Mouse (Mus musculus) forebrain, embryonic 14.5 days (tissue): ENCODE measurements around the gene Tpst2. TPM values are rescaled to one million over a fixed set of nuclear protein-coding genes. Genes with fewer than 3 reads are reported as not detected.

Experiments used
- ATAC-seq: fragments of 200-750 bp; cut with Nextera tagmentation; 2 replicates; pipeline ENCODE4 v1.8.0; 2017; ENCODE audit warnings: mild to moderate bottlenecking, moderate library complexity
- DNase-seq: peaks from one replicate; pipeline ENCODE4 v3.0.0-alpha.2; 2015; ENCODE audit warnings: low spot score
- H3K27ac ChIP-seq: fragments of 300-500 bp; sonication (generic); 2 replicates; pipeline ENCODE4 v1.5.1; 2014; ENCODE audit warnings: low read depth, mild to moderate bottlenecking, control low read depth, low read length, moderate library complexity
- H3K27me3 ChIP-seq: fragments of 300-500 bp; sonication (generic); replicated peaks from 2 replicates; pipeline ENCODE4 v1.6.1; 2014; ENCODE audit warnings: low read length, control low read depth, mixed read lengths; ENCODE audit not compliant: control insufficient read depth, insufficient read depth
- H3K36me3 ChIP-seq: fragments of 300-500 bp; sonication (generic); 2 replicates; pipeline ENCODE4 v1.6.1; 2014; ENCODE audit warnings: low read length, control low read depth; ENCODE audit not compliant: control insufficient read depth, insufficient read depth
- H3K4me1 ChIP-seq: fragments of 300-500 bp; sonication (generic); 2 replicates; pipeline ENCODE4 v1.6.1; 2014; ENCODE audit warnings: antibody characterized with exemption, low read length, control low read depth; ENCODE audit not compliant: control insufficient read depth, insufficient read depth
- H3K4me2 ChIP-seq: fragments of 300-500 bp; sonication (generic); 2 replicates; pipeline ENCODE4 v1.6.1; 2014; ENCODE audit warnings: mild to moderate bottlenecking, control low read depth, low read length
- H3K4me3 ChIP-seq: fragments of 300-500 bp; sonication (generic); 2 replicates; pipeline ENCODE4 v1.5.1; 2014; ENCODE audit warnings: low read depth, low read length, control low read depth
- H3K9ac ChIP-seq: fragments of 300-500 bp; sonication (generic); 2 replicates; pipeline ENCODE4 v1.6.1; 2014; ENCODE audit warnings: mild to moderate bottlenecking, low read length, control low read depth, moderate library complexity
- H3K9me3 ChIP-seq: fragments of 300-500 bp; sonication (generic); replicated peaks from 2 replicates; pipeline ENCODE4 v1.6.1; 2016; ENCODE audit warnings: low read length, control low read depth, mixed read lengths; ENCODE audit not compliant: control insufficient read depth
- WGBS: fragments of 180-500 bp; shearing (Covaris S2); extraction: QIAGEN DNeasy Blood & Tissue Kit; methylation state at CpG from one replicate; pipeline ENCODE4 v1.1.7; 2014; 5-methylcytosine and 5-hydroxymethylcytosine counted together
- polyA plus RNA-seq: library from polyadenylated mRNA; unstranded; fragments of >200 nt; fragmentation: Nextera tagmentation; extraction: Ambion mirVana; gene quantifications from 2 replicates; pipeline ENCODE4 v1.2.1, GENCODE M21; 2014

The Tpst2 gene
- polyA plus RNA-seq, 1 experiment from 2014 or later, result 29.5 TPM

- no peaks in the 10 kb centered on the region for H3K4me1 ChIP-seq
- no peaks in the 10 kb centered on the region for H3K36me3 ChIP-seq
- H3K4me3 ChIP-seq, result no peak overlapping the region
- 85% methylated on average over 7 of the region's 7 CpGs for WGBS
- H3K27me3 ChIP-seq, result no peaks in the 10 kb centered on the region
- DNase-seq (no peak), ATAC-seq (no peak)
- H3K4me2 ChIP-seq, result no peak overlapping the region
- no peak overlapping the region for H3K27ac ChIP-seq
- no peak overlapping the region for H3K9ac ChIP-seq
- H3K9me3 ChIP-seq, result no peaks in the 10 kb centered on the region
These were observed 12.4 kb upstream of the Tpst2 start for GRCm38 (mm10) chr5:112264099-112264498.

DNA sequence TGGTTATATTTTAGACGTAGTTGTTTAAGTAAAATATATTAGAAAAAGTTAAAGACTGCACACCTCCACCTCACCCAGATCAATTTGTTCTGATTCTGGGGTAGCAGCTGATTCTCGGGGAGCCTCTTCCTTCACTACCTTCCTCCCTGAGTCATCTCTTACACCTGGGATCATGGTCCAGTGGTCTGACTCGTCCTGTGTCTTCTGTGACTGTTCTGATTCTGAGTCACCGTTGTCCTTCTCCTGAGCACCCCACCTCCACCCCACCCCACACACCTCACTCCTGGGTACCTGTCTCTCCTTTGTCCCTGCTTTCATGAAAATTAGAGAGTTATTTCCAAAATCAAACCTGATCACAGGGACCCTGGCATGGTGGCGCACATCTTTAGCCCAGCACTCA lies 11.4 kb upstream of the Tpst2 start:
- H3K9me3 ChIP-seq, result no peaks in the 10 kb centered on the region
- no peaks in the 10 kb centered on the region for H3K36me3 ChIP-seq
- ATAC-seq (no peak), DNase-seq (no peak)
- 91% methylated on average over 5 of the region's 5 CpGs for WGBS
- H3K4me1 ChIP-seq, result no peaks in the 10 kb centered on the region
- H3K4me3 ChIP-seq, result no peak overlapping the region
- no peaks in the 10 kb centered on the region for H3K27me3 ChIP-seq
- H3K27ac ChIP-seq, result no peak overlapping the region
- no peak overlapping the region for H3K4me2 ChIP-seq
- H3K9ac ChIP-seq, result no peak overlapping the region

- Histone ChIP-seq H3K9ac (no peak overlapping the region), H3K27ac (no peak overlapping the region), H3K4me1 (no peaks in the 10 kb centered on the region), H3K4me3 (no peak overlapping the region), H3K36me3 (no peaks in the 10 kb centered on the region), H3K4me2 (0 out of 2 replicates have a peak overlapping the region, but pooled peaks have one; percentile 8), H3K9me3 (no peaks in the 10 kb centered on the region), H3K27me3 (no peaks in the 10 kb centered on the region)
- DNase-seq (peak; percentile 29), ATAC-seq (0 out of 2 replicates have a peak, but pooled peaks have one; percentile 42)
- 8% methylated on average over 10 of the region's 10 CpGs for WGBS
These were observed 11.0 kb upstream of the Tpst2 start for GRCm38 (mm10) chr5:112265515-112265914.

DNA sequence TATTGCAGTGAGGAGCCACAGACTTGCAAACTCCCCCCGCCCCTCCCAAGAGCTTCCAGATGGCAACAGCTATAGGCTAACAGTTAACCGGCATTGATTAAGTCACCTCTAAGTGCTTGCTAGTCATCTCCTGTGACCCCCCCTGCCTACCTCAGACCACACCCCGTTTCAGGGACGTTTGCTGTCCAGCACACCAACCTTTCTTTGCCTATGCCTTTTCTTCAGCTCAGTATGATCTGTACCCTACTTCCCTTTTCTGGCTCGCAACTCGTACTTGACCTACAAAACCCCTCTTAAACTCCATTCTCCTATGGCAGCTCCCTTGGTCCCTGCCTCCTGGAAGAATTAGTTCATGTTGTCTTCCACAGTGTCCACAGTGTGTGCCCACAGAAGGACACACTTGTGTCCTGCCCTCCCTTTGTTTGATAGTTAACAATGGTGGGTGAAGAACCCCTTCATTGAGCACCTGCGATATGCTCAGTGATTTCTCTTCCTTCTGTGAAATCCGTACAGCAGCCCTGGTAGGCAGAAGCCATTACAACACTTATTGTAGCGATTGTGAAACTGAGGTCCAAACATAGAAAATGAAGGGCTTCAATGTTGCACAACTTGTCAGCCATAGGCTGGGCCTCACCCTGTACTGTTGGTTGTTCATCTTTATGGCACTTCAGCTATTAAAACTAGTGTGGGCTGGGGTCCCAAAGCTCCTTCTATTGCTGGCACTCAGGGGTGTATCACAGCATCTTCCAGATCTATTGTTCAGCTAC lies 10.3 kb upstream of the Tpst2 start:
- Histone ChIP-seq H3K4me1 (peaks cover 3% of the 10 kb centered on the region; the same call in 1 of the 2 replicates), H3K4me3 (no peak overlapping the region), H3K4me2 (0 out of 2 replicates have a peak overlapping the region, but pooled peaks have one; percentile 8), H3K9me3 (no peaks in the 10 kb centered on the region), H3K27me3 (no peaks in the 10 kb centered on the region), H3K9ac (no peak overlapping the region), H3K36me3 (no peaks in the 10 kb centered on the region), H3K27ac (no peak overlapping the region)
- ATAC-seq (no peak), DNase-seq (no peak)
- 57% methylated on average over 9 of the region's 9 CpGs for WGBS

DNA sequence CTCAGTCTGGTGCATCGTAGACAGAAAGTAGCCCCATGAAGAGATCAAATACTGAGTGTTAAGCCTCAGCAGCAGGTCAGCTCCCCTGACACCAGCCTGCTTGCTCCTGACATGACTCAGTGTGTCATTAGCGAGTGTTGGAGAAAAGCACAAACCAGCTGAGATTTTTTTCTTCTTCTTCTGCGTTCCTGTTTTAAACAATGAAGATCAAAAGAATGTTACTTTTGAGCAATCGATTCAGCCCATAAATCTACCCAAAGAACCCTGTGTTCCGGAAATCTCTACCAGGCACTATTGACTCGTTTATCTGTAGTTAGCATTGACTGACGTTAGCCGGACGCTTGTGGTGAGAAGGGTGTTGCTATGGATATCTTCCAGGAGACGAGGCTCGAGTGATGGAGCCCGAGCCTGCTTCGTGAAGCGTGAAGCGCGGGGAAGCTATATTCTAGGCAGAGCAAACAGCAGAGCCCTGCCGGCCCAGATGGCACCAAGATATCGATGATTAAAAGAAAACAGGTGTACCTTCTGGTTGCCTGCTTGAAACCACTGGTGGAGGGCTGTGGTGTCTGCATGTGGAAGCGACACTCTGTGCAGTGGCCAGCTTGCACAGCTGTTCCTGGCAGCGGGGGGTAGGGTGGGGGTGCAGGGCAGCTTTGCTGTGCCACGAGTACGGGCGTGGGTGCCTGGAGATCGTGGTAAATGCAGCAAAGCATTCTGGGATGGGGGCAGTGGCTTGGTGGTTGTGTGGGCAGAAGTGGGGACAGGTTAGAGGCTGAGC lies 5.5 kb upstream of the Tpst2 start:
- no peak overlapping the region; the same call in 1 of the 2 replicates for H3K9ac ChIP-seq

DNA sequence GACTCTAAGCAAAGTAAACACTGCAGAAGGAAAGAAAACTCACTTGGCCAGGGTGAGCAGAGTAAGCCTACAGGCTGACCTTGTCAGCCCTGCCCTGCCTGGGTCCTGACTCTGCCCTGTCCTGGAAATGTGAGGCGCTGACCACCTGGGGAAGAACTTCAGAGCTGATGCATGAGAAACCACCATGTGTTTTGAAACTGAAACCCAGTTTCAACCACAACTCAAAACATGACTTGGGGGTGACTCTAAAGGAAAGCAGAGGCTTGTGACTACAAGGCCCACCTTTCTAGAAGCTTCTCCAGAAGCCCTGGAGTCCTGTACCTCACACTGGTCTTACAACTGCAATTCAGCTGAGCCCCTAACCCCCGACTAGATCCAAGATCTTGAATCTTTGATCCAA lies 3.6 kb upstream of the Tpst2 start:
- H3K27me3 ChIP-seq, result no peaks in the 10 kb centered on the region
- WGBS, result 75% methylated on average over 2 of the region's 2 CpGs
- no peak overlapping the region for H3K9ac ChIP-seq
- no peaks in the 10 kb centered on the region for H3K36me3 ChIP-seq
- H3K4me3 ChIP-seq, result no peak overlapping the region
- no peak for DNase-seq
- H3K9me3 ChIP-seq, result no peaks in the 10 kb centered on the region
- no peak overlapping the region for H3K4me2 ChIP-seq
- H3K4me1 ChIP-seq, result peaks cover 12% of the 10 kb centered on the region
- ATAC-seq, result no peak
- no peak overlapping the region for H3K27ac ChIP-seq

More for the DNA sequence above, 5.5 kb upstream of the Tpst2 start:
- Histone ChIP-seq H3K27me3 (no peaks in the 10 kb centered on the region), H3K9me3 (no peaks in the 10 kb centered on the region), H3K27ac (peak overlapping the region; percentile 54), H3K36me3 (no peaks in the 10 kb centered on the region), H3K4me3 (no peak overlapping the region), H3K4me1 (peaks cover 4% of the 10 kb centered on the region; the same call in 1 of the 2 replicates), H3K4me2 (no peak overlapping the region)
- peak; percentile 60 for DNase-seq
- ATAC-seq, result no peak
- 43% methylated on average over 24 of the region's 24 CpGs for WGBS

DNA sequence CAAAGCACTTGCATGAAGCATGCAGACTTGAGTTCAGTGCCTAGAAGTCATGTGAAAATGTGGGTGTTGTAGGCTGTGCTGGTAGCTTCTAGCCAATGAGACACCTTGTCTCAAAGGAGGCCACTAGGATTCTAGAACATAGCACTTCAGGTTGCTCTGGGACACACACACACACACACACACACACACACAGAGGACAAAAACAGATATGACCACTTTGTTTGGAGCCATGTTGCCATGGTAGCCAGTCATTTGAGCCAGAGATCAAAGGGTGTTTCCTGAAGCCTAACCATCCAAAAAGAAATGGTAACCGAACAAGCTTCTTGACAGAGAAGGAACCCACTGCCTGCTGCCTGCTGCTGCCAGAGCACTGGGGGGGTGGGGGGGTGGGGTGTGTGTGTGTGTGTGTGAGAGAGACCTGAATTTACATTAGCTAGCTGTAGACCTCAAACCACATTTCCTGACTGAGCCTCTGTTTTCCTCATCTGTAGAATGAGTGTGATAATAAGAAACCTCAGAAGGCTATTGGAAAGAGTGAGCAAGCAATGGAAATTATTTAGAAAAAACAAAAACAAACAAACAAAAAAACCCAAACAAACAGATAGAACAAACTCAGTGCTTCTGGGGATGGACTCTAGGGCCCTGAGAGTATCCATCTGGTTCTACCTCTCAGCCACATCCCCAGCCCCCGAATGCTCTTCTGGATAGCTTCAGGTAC lies 2.6 kb upstream of the Tpst2 start:
- H3K36me3 ChIP-seq, result no peaks in the 10 kb centered on the region
- DNase-seq, result no peak
- H3K27me3 ChIP-seq, result no peaks in the 10 kb centered on the region
- ATAC-seq, result no peak
- H3K9me3 ChIP-seq, result no peaks in the 10 kb centered on the region
- no peak overlapping the region for H3K9ac ChIP-seq
- whole genome bisulfite sequencing, result 68% methylated on average over 2 of the region's 2 CpGs
- no peak overlapping the region for H3K4me2 ChIP-seq
- H3K4me1 ChIP-seq, result peaks cover 14% of the 10 kb centered on the region
- no peak overlapping the region for H3K27ac ChIP-seq
- H3K4me3 ChIP-seq, result no peak overlapping the region

- Histone ChIP-seq H3K27ac (no peak overlapping the region), H3K4me1 (peaks cover 14% of the 10 kb centered on the region)
These were observed 1.3 kb upstream of the Tpst2 start for GRCm38 (mm10) chr5:112275021-112275804.

More at GRCm38 (mm10) chr5:112275021-112275804, 1.3 kb upstream of the Tpst2 start:
- 63% methylated on average over 4 of the region's 4 CpGs for WGBS
- Histone ChIP-seq H3K4me3 (peak overlapping the region; percentile 66; the same call in 1 of the 2 replicates), H3K9me3 (no peaks in the 10 kb centered on the region), H3K27me3 (no peaks in the 10 kb centered on the region), H3K36me3 (no peaks in the 10 kb centered on the region), H3K4me2 (peak overlapping the region; percentile 56), H3K9ac (no peak overlapping the region)
- no peak for ATAC-seq
- DNase-seq, result no peak
